Mouse (Mus musculus): Measurements from ENCODE around the gene Cplx3. TPM values are rescaled to one million over a fixed set of nuclear protein-coding genes. Genes with fewer than 3 reads are reported as not detected.

Gene Cplx3
- polyA plus RNA-seq, 1 experiment from 2014 or later: not detected

Other genes starting within 250 kb of the Cplx3 start
- gene Ppcdc, start 166.2 kb downstream of the Cplx3 start, polyA plus RNA-seq (2015; fragmentation: Nextera tagmentation; extraction: Ambion mirVana): 24.8 and 27.6 TPM in 2 replicates
- 6.2 and 7.0 TPM in 2 replicates for gene Scamp5, start 138.2 kb downstream of the Cplx3 start, polyA plus RNA-seq (2015; fragmentation: Nextera tagmentation; extraction: Ambion mirVana)
- 2.1 TPM in 2 replicates for gene Rpp25, start 102.3 kb downstream of the Cplx3 start, polyA plus RNA-seq (2015; fragmentation: Nextera tagmentation; extraction: Ambion mirVana)
- 448 and 496 TPM in 2 replicates for gene Cox5a, start 85.0 kb downstream of the Cplx3 start, polyA plus RNA-seq (2015; fragmentation: Nextera tagmentation; extraction: Ambion mirVana)
- 18.3 and 19.0 TPM in 2 replicates for gene Fam219b, start 68.8 kb downstream of the Cplx3 start, polyA plus RNA-seq (2015; fragmentation: Nextera tagmentation; extraction: Ambion mirVana)
- gene Mpi, start 53.5 kb downstream of the Cplx3 start, polyA plus RNA-seq (2015; fragmentation: Nextera tagmentation; extraction: Ambion mirVana): 38.6 and 40.9 TPM in 2 replicates
- 66.9 and 70.3 TPM in 2 replicates for gene Scamp2, start 45.3 kb downstream of the Cplx3 start, polyA plus RNA-seq (2015; fragmentation: Nextera tagmentation; extraction: Ambion mirVana)
- 17.3 and 17.9 TPM in 2 replicates for gene Ulk3, start 16.8 kb downstream of the Cplx3 start, polyA plus RNA-seq (2015; fragmentation: Nextera tagmentation; extraction: Ambion mirVana)
- not detected in 2 replicates for gene Lman1l, start 14.5 kb upstream of the Cplx3 start, polyA plus RNA-seq (2015; fragmentation: Nextera tagmentation; extraction: Ambion mirVana)
- gene Csk, start 47.4 kb upstream of the Cplx3 start, polyA plus RNA-seq (2015; fragmentation: Nextera tagmentation; extraction: Ambion mirVana): 25.5 and 27.8 TPM in 2 replicates
- gene Cyp1a2, start 77.4 kb upstream of the Cplx3 start, polyA plus RNA-seq (2015; fragmentation: Nextera tagmentation; extraction: Ambion mirVana): not detected in 2 replicates
- 0.13 TPM in 1 of 2 replicates, not detected in the other for gene Cyp1a1, start 81.6 kb upstream of the Cplx3 start, polyA plus RNA-seq (2015; fragmentation: Nextera tagmentation; extraction: Ambion mirVana)
- gene Edc3, start 102.3 kb upstream of the Cplx3 start, polyA plus RNA-seq (2015; fragmentation: Nextera tagmentation; extraction: Ambion mirVana): 31.1 TPM in 2 replicates
- gene Clk3, start 159.6 kb upstream of the Cplx3 start, polyA plus RNA-seq (2015; fragmentation: Nextera tagmentation; extraction: Ambion mirVana): 76.6 and 89.5 TPM in 2 replicates
- 4.3 and 4.9 TPM in 2 replicates for gene Arid3b, start 230.5 kb upstream of the Cplx3 start, polyA plus RNA-seq (2015; fragmentation: Nextera tagmentation; extraction: Ambion mirVana)